Mouse (Mus musculus) cortical plate, adult 2 months (tissue): ENCODE data around the gene Hspa4. TPM values are rescaled to one million over a fixed set of nuclear protein-coding genes. Genes with fewer than 3 reads are reported as not detected.

Experiments
- H3K27ac ChIP-seq: fragments of 200-500 bp; 2 replicates; pipeline ENCODE4 v1.5.1; 2012; ENCODE audit warnings: low read length, control low read depth, inconsistent platforms; ENCODE audit not compliant: insufficient read depth
- H3K4me1 ChIP-seq: fragments of 200-500 bp; 2 replicates; pipeline ENCODE4 v1.6.1; 2011; ENCODE audit warnings: low read length; ENCODE audit not compliant: control insufficient read depth, insufficient read depth
- H3K4me3 ChIP-seq: fragments of 200-500 bp; 2 replicates; pipeline ENCODE4 v1.5.1; 2011; ENCODE audit warnings: mild to moderate bottlenecking, low read length, control low read depth; ENCODE audit not compliant: insufficient read depth
- CTCF ChIP-seq: fragments of 200-500 bp; IDR thresholded peaks from 2 replicates; pipeline ENCODE4 v1.5.1; 2011; ENCODE audit warnings: mild to moderate bottlenecking, control low read depth, low read length; ENCODE audit not compliant: insufficient read depth; ENCODE audit errors: extremely low read depth
- POLR2A ChIP-seq: fragments of 200-500 bp; IDR thresholded peaks from 2 replicates; pipeline ENCODE4 v1.6.1; 2011; ENCODE audit warnings: mild to moderate bottlenecking, low read length, control low read depth; ENCODE audit not compliant: insufficient read depth; ENCODE audit errors: extremely low read depth
- polyA plus RNA-seq: library from polyadenylated mRNA; depleted of rRNA; stranded (reverse); fragments of >200 nt; gene quantifications from 2 replicates; pipeline ENCODE4 v1.2.3, GENCODE M21; 2012; rRNA removed

Gene Hspa4
- polyA plus RNA-seq, 1 experiment, result 75.5 TPM

DNA sequence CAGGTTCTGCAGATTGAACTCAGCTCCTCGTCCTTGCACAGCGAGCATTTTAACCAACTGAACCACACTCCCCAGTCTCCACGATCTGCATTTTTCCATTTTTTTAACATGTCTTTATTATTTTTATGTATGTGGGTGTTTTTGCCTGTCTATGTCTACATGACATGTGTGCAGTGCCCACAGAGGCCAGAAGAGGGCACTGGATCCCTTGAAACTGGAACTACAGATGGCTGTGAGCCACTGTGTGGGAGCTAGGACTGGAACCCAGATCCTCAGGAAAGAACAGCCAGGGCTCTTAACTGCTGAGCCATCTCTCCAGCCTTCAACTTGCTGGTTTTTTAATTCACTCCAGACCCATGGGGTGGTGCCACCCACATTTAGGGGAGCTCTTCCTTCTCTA lies 45.8 kb downstream of the Hspa4 start:
- Histone ChIP-seq H3K27ac (no peak overlapping the region), H3K4me1 (no peaks in the 10 kb centered on the region), H3K4me3 (no peak overlapping the region)
- no peak for TF ChIP-seq POLR2A
- no peak for TF ChIP-seq CTCF

DNA sequence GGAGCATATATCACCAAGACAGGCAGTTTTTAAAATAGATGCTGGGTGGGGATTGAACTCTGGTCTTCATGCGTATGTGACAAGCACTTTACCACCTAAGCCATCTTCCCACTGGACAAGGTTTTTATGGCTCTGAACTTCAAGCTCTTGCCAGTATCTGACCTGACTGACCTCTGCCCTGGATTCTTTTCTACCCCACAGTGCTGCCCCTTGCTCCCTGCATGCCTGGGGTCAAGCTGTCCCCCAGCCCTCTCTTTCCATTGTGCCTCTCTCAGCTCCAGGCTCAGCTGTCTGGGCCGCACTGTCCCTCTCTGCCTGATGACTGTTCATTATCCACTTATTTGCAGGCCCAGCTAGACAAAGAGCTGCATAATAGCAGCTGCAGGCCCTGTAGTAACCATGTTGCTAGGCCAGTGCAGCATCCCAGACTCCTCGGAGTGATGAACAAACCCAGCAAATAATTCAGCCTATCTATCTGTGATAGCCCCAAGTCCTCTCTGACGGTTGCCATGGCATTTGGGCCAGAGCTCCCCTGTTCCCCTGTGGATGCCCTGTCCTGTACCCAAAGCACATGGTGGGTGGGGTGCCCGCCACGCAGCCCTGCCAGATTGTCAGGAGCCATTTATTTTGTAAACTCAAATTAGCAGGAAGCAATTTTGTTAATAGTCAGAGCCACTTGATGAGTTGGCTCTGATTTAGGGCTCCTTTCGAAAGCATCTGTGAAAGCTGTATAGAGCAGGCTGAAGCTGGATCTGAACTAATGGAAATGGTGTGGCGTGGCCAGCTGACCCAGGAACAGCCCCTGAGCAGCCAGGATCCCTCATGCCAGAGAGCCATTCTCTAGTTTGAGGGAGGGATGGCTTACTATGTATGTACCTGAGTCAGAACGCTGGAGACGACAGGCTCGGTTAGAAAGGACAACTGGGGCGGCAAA lies 47.8 kb downstream of the Hspa4 start:
- no peak overlapping the region for H3K4me3 ChIP-seq
- H3K27ac ChIP-seq, result no peak overlapping the region
- TF ChIP-seq POLR2A, result no peak
- TF ChIP-seq CTCF, result no peak
- no peaks in the 10 kb centered on the region for H3K4me1 ChIP-seq

DNA sequence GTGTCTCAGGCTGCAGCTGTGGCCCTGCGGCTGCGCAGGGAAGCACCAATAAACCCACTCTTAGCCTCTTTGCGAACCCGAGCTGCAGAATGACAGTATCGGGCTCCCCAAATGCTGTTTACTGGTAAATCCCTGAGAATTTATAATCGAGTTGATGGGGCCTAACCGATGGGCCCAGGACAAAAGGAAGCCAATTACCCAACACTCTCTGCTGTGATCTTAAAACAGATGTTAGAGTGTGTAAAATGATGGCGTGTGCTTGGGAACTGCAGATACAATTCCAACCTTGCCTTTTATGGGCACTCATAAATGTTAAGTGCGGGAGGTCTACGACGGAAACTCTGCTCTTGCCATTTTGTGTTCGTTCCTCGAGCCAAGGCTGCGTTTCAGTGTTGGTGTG lies 49.5 kb downstream of the Hspa4 start:
- Histone ChIP-seq H3K4me3 (no peak overlapping the region), H3K4me1 (no peaks in the 10 kb centered on the region), H3K27ac (no peak overlapping the region)
- no peak for TF ChIP-seq CTCF
- TF ChIP-seq POLR2A, result no peak

DNA sequence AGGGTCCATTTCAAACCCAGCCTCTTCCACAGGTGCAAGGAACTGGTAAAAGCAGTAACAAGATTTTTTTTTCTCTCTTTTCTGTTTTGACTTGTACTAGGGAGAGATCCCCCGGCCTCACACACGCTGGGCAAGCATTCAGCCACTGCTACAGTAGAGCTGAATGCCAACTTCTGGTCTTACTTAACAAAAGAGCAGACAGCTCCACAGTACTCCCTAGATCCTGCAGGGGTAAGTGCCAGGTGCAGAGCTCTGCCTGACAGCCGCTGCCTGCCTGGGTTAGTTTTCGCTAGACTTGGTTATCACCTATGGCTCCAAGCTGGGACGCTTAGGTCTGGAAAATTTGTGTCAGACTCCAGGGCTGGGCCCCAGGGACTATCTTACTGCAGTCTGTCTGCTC lies 50.6 kb downstream of the Hspa4 start:
- no peak overlapping the region for H3K4me3 ChIP-seq
- no peaks in the 10 kb centered on the region for H3K4me1 ChIP-seq
- H3K27ac ChIP-seq, result no peak overlapping the region
- TF ChIP-seq CTCF (no peak), POLR2A (no peak)

DNA sequence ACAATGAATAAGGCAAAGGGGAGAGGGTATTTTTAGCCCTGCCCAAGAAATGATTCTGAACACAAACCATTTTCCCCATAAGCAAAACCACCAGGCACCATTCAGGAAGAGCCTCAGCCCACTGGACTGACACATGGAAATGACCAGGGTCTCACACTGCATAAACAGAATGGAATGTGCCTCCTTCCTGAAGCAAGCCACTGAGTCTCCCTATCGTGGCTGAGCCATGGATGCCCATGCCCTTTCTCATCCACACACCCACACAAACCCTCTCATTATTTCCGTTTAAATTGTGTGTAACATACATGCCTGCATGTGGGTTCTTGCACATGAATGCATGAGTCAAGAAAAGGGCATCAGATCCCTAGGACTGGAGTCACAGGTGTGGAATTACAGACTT lies 54.7 kb downstream of the Hspa4 start:
- Histone ChIP-seq H3K4me1 (no peaks in the 10 kb centered on the region), H3K4me3 (no peak overlapping the region), H3K27ac (no peak overlapping the region)
- no peak for TF ChIP-seq CTCF
- no peak for TF ChIP-seq POLR2A

DNA sequence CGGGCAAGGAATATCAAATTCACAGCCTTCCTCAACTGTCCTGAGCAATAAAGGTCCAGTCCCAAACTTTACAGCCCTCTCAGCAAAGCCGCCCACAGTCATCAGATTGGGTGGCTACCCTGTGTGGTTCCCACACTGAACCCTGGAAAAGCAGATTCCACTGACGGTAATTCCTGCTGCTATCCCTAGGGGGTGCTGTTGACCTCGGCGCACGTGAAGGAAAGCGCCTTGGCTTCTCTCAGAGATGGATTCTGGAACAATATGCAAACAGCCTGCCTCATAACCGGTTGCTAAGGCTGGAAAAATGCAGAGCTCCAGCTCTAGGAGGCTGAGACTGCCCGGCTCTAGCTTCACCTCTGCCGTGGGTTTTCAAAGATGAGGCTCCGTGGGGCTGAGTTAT lies 57.1 kb downstream of the Hspa4 start:
- peak; percentile 65 for TF ChIP-seq CTCF
- no peak for TF ChIP-seq POLR2A
- H3K27ac ChIP-seq, result no peak overlapping the region
- H3K4me3 ChIP-seq, result no peak overlapping the region
- no peaks in the 10 kb centered on the region for H3K4me1 ChIP-seq

DNA sequence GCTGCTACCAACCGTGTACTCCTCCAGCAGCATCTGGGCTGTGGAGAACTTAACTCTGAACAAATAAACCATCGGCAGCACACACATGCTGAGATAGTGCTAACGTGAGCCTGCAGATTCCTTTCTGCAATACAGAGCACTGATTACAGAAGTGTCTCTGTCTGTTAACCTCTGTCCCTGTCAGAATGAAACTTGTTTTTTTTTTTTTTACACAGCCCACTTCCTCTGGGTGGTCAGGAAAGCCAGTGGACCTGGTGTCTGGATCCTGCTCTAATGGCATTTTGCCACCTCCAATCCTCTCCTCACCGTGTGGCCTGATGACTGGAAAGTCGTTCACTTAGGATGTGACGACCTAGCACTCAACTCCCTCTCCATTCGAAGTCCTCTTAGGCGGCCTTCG lies 66.7 kb downstream of the Hspa4 start:
- Histone ChIP-seq H3K27ac (no peak overlapping the region), H3K4me3 (no peak overlapping the region), H3K4me1 (peaks cover 6% of the 10 kb centered on the region)
- TF ChIP-seq CTCF (no peak), POLR2A (no peak)

DNA sequence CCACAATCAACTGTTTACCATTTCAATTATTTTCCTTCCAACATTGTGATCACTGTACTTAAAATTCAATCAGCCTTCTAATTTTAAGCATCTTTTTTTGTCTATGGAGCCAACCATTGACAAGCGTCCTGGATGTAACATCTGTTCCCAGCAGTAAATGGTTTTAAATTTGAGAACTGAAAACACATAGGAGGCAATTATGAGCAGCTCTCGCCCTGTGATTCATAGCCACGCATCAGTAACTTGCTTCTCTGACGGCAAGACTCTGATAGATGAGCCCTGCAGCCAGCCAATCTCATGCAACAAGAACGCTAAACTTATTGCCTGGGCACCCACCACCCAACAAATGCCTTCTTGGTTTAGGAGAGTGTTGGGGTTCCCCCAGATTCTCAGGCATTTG lies 68.4 kb downstream of the Hspa4 start:
- H3K4me3 ChIP-seq, result no peak overlapping the region
- H3K27ac ChIP-seq, result no peak overlapping the region
- peaks cover 6% of the 10 kb centered on the region for H3K4me1 ChIP-seq
- TF ChIP-seq CTCF, result no peak
- no peak for TF ChIP-seq POLR2A

DNA sequence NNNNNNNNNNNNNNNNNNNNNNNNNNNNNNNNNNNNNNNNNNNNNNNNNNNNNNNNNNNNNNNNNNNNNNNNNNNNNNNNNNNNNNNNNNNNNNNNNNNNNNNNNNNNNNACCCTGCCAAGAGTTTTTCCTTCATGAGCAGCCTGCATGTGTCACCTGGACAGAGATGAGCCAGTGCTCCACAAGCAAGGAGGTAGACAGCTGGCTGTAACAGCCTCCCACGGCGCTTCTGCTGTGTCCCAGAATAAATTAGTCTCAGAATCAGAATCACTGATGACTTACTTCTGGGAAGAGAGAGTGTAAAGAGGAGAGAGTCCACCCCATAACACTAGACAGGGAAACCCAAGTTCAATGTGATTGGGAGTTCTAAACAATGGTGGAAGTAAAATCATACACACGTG lies 71.2 kb downstream of the Hspa4 start:
- Histone ChIP-seq H3K4me3 (no peak overlapping the region), H3K4me1 (peaks cover 6% of the 10 kb centered on the region), H3K27ac (no peak overlapping the region)
- TF ChIP-seq POLR2A (no peak), CTCF (no peak)

DNA sequence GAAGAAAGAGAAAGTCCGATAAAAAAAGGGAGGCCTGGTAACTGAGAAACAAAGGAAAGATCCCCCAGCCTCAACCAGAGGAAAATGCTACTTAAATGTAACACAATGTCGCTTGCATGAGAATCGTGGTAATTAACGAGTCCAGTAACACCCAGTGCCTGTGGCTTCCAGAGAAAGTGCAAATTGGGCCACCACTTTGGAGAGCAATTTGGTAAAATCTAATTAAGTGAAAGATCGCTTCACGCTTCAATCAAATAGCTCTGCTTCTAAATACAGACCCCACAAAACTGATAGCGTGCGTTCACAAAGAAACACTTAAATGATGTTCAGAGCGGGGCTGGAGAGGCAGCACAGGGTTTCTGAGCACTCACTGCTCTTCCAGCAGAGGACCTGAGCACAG lies 89.4 kb downstream of the Hspa4 start:
- H3K4me3 ChIP-seq, result no peak overlapping the region
- no peak overlapping the region for H3K27ac ChIP-seq
- no peaks in the 10 kb centered on the region for H3K4me1 ChIP-seq
- TF ChIP-seq POLR2A (no peak), CTCF (no peak)

Other genes with a start within 250 kb of the Hspa4 start
- 11.0 and 11.2 TPM in 2 replicates for gene Zcchc10, start 24.2 kb upstream of the Hspa4 start, polyA plus RNA-seq
- 38.5 and 38.6 TPM in 2 replicates for gene Aff4, start 50.4 kb upstream of the Hspa4 start, polyA plus RNA-seq
- gene Leap2, start 122.7 kb upstream of the Hspa4 start, polyA plus RNA-seq, result not detected in 2 replicates
- gene Uqcrq, start 130.4 kb upstream of the Hspa4 start, polyA plus RNA-seq, result 413 and 414 TPM in 2 replicates
- 2.2 and 2.3 TPM in 2 replicates for gene Gdf9, start 130.6 kb upstream of the Hspa4 start, polyA plus RNA-seq
- 0.04 and 0.10 TPM in 2 replicates for gene Gm10447, start 156.7 kb upstream of the Hspa4 start, polyA plus RNA-seq
- 6.5 and 6.8 TPM in 2 replicates for gene Shroom1, start 156.7 kb upstream of the Hspa4 start, polyA plus RNA-seq
- not detected in 2 replicates for gene Gm9837, start 170.0 kb upstream of the Hspa4 start, polyA plus RNA-seq
- gene Gm9945, start 179.7 kb upstream of the Hspa4 start, polyA plus RNA-seq, result 0.48 and 0.81 TPM in 2 replicates
- gene Sowaha, start 179.8 kb upstream of the Hspa4 start, polyA plus RNA-seq, result 54.0 and 56.1 TPM in 2 replicates
- 379 TPM in 2 replicates for gene Sept8, start 218.8 kb upstream of the Hspa4 start, polyA plus RNA-seq